Mouse (Mus musculus): ENCODE measurements around the gene Rprd1b. TPM values are rescaled to one million over a fixed set of nuclear protein-coding genes. Genes with fewer than 3 reads are reported as not detected.

Gene Rprd1b
- polyA plus RNA-seq, 1 experiment from 2014 or later, result 31.1 TPM

- no peak overlapping the region for H3K27ac ChIP-seq (ENCODE audit: low read depth, low read length)
- no peak for DNase-seq (ENCODE audit: low spot score)
- no peak overlapping the region for H3K9ac ChIP-seq (ENCODE audit: low read length)
- H3K4me2 ChIP-seq (ENCODE audit: low read length), result no peak overlapping the region
- H3K4me3 ChIP-seq (ENCODE audit: low read depth, low read length), result no peak overlapping the region
- H3K36me3 ChIP-seq (ENCODE audit: control insufficient read depth, insufficient read depth, low read length), result no peaks in the 10 kb centered on the region
- peaks cover 6% of the 10 kb centered on the region; the same call in 1 of the 2 replicates for H3K4me1 ChIP-seq (ENCODE audit: control insufficient read depth, insufficient read depth, low read length)
- WGBS, result 84% methylated on average over 7 of the region's 7 CpGs
- H3K27me3 ChIP-seq (replicated peaks; ENCODE audit: control insufficient read depth, insufficient read depth, low read length), result no peaks in the 10 kb centered on the region
- no peak for ATAC-seq
- 0 out of 2 replicates have a peak, but pooled peaks cover 5% of the 10 kb centered on the region for H3K9me3 ChIP-seq (replicated peaks; ENCODE audit: control insufficient read depth, low read length)
Observed at GRCm38 (mm10) chr2:158155101-158155500, 126.8 kb downstream of the Rprd1b start.

GRCm38 (mm10) chr2:158155615-158156014, 127.3 kb downstream of the Rprd1b start:
- no peak for ATAC-seq
- H3K9ac ChIP-seq (ENCODE audit: low read length), result no peak overlapping the region
- H3K27ac ChIP-seq (ENCODE audit: low read depth, low read length), result no peak overlapping the region
- H3K4me2 ChIP-seq (ENCODE audit: low read length), result no peak overlapping the region
- H3K9me3 ChIP-seq (replicated peaks; ENCODE audit: control insufficient read depth, low read length), result 0 out of 2 replicates have a peak, but pooled peaks cover 5% of the 10 kb centered on the region
- no peaks in the 10 kb centered on the region for H3K36me3 ChIP-seq (ENCODE audit: control insufficient read depth, insufficient read depth, low read length)
- no peak overlapping the region for H3K4me3 ChIP-seq (ENCODE audit: low read depth, low read length)
- no peak for DNase-seq (ENCODE audit: low spot score)
- no peaks in the 10 kb centered on the region for H3K27me3 ChIP-seq (replicated peaks; ENCODE audit: control insufficient read depth, insufficient read depth, low read length)
- peaks cover 6% of the 10 kb centered on the region; the same call in 1 of the 2 replicates for H3K4me1 ChIP-seq (ENCODE audit: control insufficient read depth, insufficient read depth, low read length)
- 69% methylated on average over 2 of the region's 2 CpGs for WGBS

- no peak for ATAC-seq
Observed at GRCm38 (mm10) chr2:158156487-158156886, 128.2 kb downstream of the Rprd1b start.

GRCm38 (mm10) chr2:158157654-158158053, 129.4 kb downstream of the Rprd1b start:
- Histone ChIP-seq H3K4me3 (ENCODE audit: low read depth, low read length) (no peak overlapping the region), H3K9me3 (replicated peaks; ENCODE audit: control insufficient read depth, low read length) (no peaks in the 10 kb centered on the region), H3K9ac (ENCODE audit: low read length) (no peak overlapping the region), H3K36me3 (ENCODE audit: control insufficient read depth, insufficient read depth, low read length) (no peaks in the 10 kb centered on the region), H3K4me2 (ENCODE audit: low read length) (no peak overlapping the region), H3K4me1 (ENCODE audit: control insufficient read depth, insufficient read depth, low read length) (peaks cover 6% of the 10 kb centered on the region; the same call in 1 of the 2 replicates), H3K27ac (ENCODE audit: low read depth, low read length) (no peak overlapping the region), H3K27me3 (replicated peaks; ENCODE audit: control insufficient read depth, insufficient read depth, low read length) (no peaks in the 10 kb centered on the region)
- WGBS, result 60% methylated on average over 8 of the region's 8 CpGs
- ATAC-seq (no peak), DNase-seq (ENCODE audit: low spot score) (no peak)

More at GRCm38 (mm10) chr2:158156487-158156886, 128.2 kb downstream of the Rprd1b start:
- Histone ChIP-seq H3K9me3 (replicated peaks; ENCODE audit: control insufficient read depth, low read length) (no peaks in the 10 kb centered on the region), H3K27ac (ENCODE audit: low read depth, low read length) (no peak overlapping the region), H3K36me3 (ENCODE audit: control insufficient read depth, insufficient read depth, low read length) (no peaks in the 10 kb centered on the region), H3K9ac (ENCODE audit: low read length) (no peak overlapping the region), H3K4me2 (ENCODE audit: low read length) (no peak overlapping the region), H3K27me3 (replicated peaks; ENCODE audit: control insufficient read depth, insufficient read depth, low read length) (no peaks in the 10 kb centered on the region), H3K4me1 (ENCODE audit: control insufficient read depth, insufficient read depth, low read length) (peaks cover 6% of the 10 kb centered on the region; the same call in 1 of the 2 replicates), H3K4me3 (ENCODE audit: low read depth, low read length) (no peak overlapping the region)
- 95% methylated on average over 9 of the region's 9 CpGs for WGBS
- no peak for DNase-seq (ENCODE audit: low spot score)

GRCm38 (mm10) chr2:158159376-158160235, 131.3 kb downstream of the Rprd1b start:
- Histone ChIP-seq H3K4me1 (ENCODE audit: control insufficient read depth, insufficient read depth, low read length) (no peaks in the 10 kb centered on the region), H3K4me3 (ENCODE audit: low read depth, low read length) (no peak overlapping the region), H3K36me3 (ENCODE audit: control insufficient read depth, insufficient read depth, low read length) (no peaks in the 10 kb centered on the region), H3K9ac (ENCODE audit: low read length) (no peak overlapping the region), H3K4me2 (ENCODE audit: low read length) (no peak overlapping the region), H3K9me3 (replicated peaks; ENCODE audit: control insufficient read depth, low read length) (no peaks in the 10 kb centered on the region), H3K27me3 (replicated peaks; ENCODE audit: control insufficient read depth, insufficient read depth, low read length) (no peaks in the 10 kb centered on the region), H3K27ac (ENCODE audit: low read depth, low read length) (no peak overlapping the region)
- ATAC-seq (no peak), DNase-seq (ENCODE audit: low spot score) (no peak)
- WGBS, result 79% methylated on average over 7 of the region's 7 CpGs

- Histone ChIP-seq H3K9ac (ENCODE audit: low read length) (no peak overlapping the region), H3K27ac (ENCODE audit: low read depth, low read length) (no peak overlapping the region), H3K4me3 (ENCODE audit: low read depth, low read length) (no peak overlapping the region), H3K27me3 (replicated peaks; ENCODE audit: control insufficient read depth, insufficient read depth, low read length) (no peaks in the 10 kb centered on the region), H3K4me1 (ENCODE audit: control insufficient read depth, insufficient read depth, low read length) (no peaks in the 10 kb centered on the region), H3K9me3 (replicated peaks; ENCODE audit: control insufficient read depth, low read length) (no peaks in the 10 kb centered on the region), H3K4me2 (ENCODE audit: low read length) (no peak overlapping the region), H3K36me3 (ENCODE audit: control insufficient read depth, insufficient read depth, low read length) (no peaks in the 10 kb centered on the region)
- 83% methylated on average over 6 of the region's 6 CpGs for WGBS
- DNase-seq (ENCODE audit: low spot score), result no peak
- ATAC-seq, result no peak
Observed at GRCm38 (mm10) chr2:158161761-158162160, 133.5 kb downstream of the Rprd1b start.

- H3K4me3 ChIP-seq (ENCODE audit: low read depth, low read length), result no peak overlapping the region
- 87% methylated on average over 6 of the region's 6 CpGs for WGBS
- H3K27ac ChIP-seq (ENCODE audit: low read depth, low read length), result no peak overlapping the region
- H3K9ac ChIP-seq (ENCODE audit: low read length), result no peak overlapping the region
- no peaks in the 10 kb centered on the region for H3K36me3 ChIP-seq (ENCODE audit: control insufficient read depth, insufficient read depth, low read length)
- DNase-seq (ENCODE audit: low spot score), result no peak
- no peaks in the 10 kb centered on the region for H3K4me1 ChIP-seq (ENCODE audit: control insufficient read depth, insufficient read depth, low read length)
- no peaks in the 10 kb centered on the region for H3K9me3 ChIP-seq (replicated peaks; ENCODE audit: control insufficient read depth, low read length)
- H3K4me2 ChIP-seq (ENCODE audit: low read length), result no peak overlapping the region
- no peak for ATAC-seq
- no peaks in the 10 kb centered on the region for H3K27me3 ChIP-seq (replicated peaks; ENCODE audit: control insufficient read depth, insufficient read depth, low read length)
Observed at GRCm38 (mm10) chr2:158163034-158163433, 134.7 kb downstream of the Rprd1b start.

- Histone ChIP-seq H3K4me1 (ENCODE audit: control insufficient read depth, insufficient read depth, low read length) (no peaks in the 10 kb centered on the region), H3K27me3 (replicated peaks; ENCODE audit: control insufficient read depth, insufficient read depth, low read length) (no peaks in the 10 kb centered on the region), H3K36me3 (ENCODE audit: control insufficient read depth, insufficient read depth, low read length) (no peaks in the 10 kb centered on the region), H3K27ac (ENCODE audit: low read depth, low read length) (no peak overlapping the region), H3K4me3 (ENCODE audit: low read depth, low read length) (no peak overlapping the region), H3K4me2 (ENCODE audit: low read length) (no peak overlapping the region), H3K9me3 (replicated peaks; ENCODE audit: control insufficient read depth, low read length) (no peaks in the 10 kb centered on the region), H3K9ac (ENCODE audit: low read length) (no peak overlapping the region)
- no peak for DNase-seq (ENCODE audit: low spot score)
- ATAC-seq, result no peak
- WGBS, result 73% methylated on average over 4 of the region's 4 CpGs
Observed at GRCm38 (mm10) chr2:158165776-158166175, 137.5 kb downstream of the Rprd1b start.

- Histone ChIP-seq H3K4me2 (ENCODE audit: low read length) (no peak overlapping the region), H3K9ac (ENCODE audit: low read length) (no peak overlapping the region), H3K9me3 (replicated peaks; ENCODE audit: control insufficient read depth, low read length) (no peaks in the 10 kb centered on the region), H3K27ac (ENCODE audit: low read depth, low read length) (no peak overlapping the region), H3K4me3 (ENCODE audit: low read depth, low read length) (no peak overlapping the region), H3K27me3 (replicated peaks; ENCODE audit: control insufficient read depth, insufficient read depth, low read length) (no peaks in the 10 kb centered on the region), H3K4me1 (ENCODE audit: control insufficient read depth, insufficient read depth, low read length) (no peaks in the 10 kb centered on the region), H3K36me3 (ENCODE audit: control insufficient read depth, insufficient read depth, low read length) (no peaks in the 10 kb centered on the region)
- WGBS, result 84% methylated on average over 7 of the region's 7 CpGs
- DNase-seq (ENCODE audit: low spot score) (no peak), ATAC-seq (no peak)
Observed at GRCm38 (mm10) chr2:158166628-158167027, 138.3 kb downstream of the Rprd1b start.

Data from forebrain, embryonic 14.5 days (tissue).